Comparison of ENCODE assay signal across 15 mouse cellular contexts in the genomic region with DNA sequence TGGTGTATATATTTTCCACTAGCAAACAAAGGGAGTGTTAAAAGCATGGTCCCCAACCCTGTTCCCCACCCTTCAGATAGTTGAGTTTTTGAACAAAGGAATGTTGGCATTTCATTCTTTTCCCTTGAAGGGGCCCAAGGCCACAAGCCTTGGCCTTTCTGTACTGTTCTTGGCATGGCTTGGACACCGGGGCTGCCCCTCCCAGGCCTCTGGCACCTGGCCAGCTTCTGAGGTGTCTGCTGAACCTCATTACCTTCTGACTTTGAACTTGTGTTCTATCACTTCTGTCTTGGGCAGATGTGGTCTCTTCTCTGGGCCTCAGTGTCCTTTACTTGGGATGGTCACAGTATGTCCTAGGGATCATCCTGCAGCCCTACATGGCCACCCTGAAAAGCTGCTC. TPM values are rescaled to one million over a fixed set of nuclear protein-coding genes. Genes with fewer than 3 reads are reported as not detected.
DNase-seq lines count a peak whose midpoint lies in the region; ATAC-seq and TF ChIP-seq lines count a peak whose summit lies in the region.
"Had no signal": no experiment of that assay in that cellular context is flagged by ENCODE, and none has a peak within 500 bp of the region (broad histone marks: within the 10 kb centered on the region; RNA-seq: fewer than 3 reads in every experiment).

No protein-coding gene starts in this region.

- TF ChIP-seq CTCF in heart, postnatal 0 days (IDR thresholded peaks at IDR 0.05; ENCODE audit: low read depth): no peak

- peaks cover 15% of the 10 kb centered on the region for H3K4me1 ChIP-seq in heart, postnatal 0 days (ENCODE audit: control insufficient read depth, insufficient read depth)
- H3K4me1 ChIP-seq in heart, embryonic 11.5 days (ENCODE audit: control insufficient read depth, insufficient read depth, low read length): peaks cover 18% of the 10 kb centered on the region

- H3K27ac ChIP-seq in heart, postnatal 0 days (ENCODE audit: low read depth): peak overlapping the region; percentile 41; the same call in 1 of the 2 replicates
- no peak overlapping the region for H3K27ac ChIP-seq in heart, embryonic 11.5 days (ENCODE audit: low read depth, low read length)
- H3K27ac ChIP-seq: embryonic facial prominence, embryonic 15.5 days; limb, embryonic 12.5 days had no signal

- WGBS in heart, postnatal 0 days: 33% methylated on average over 1 of the region's 1 CpGs
- WGBS in heart, embryonic 11.5 days (ENCODE audit: insufficient replicate concordance): 71% methylated on average over 1 of the region's 1 CpGs

- peak; percentile 35; the same call in 1 of the 2 replicates for TF ChIP-seq EP300 in heart, postnatal 0 days (IDR thresholded peaks at IDR 0.05; ENCODE audit: low read depth)

- no peak for ATAC-seq in heart, postnatal 0 days (ENCODE audit: insufficient read depth, low read depth)
- ATAC-seq in heart, embryonic 11.5 days (replicated peaks; ENCODE audit: insufficient number of reproducible peaks, low FRiP score, low TSS enrichment): no peak
- no peak for ATAC-seq in cerebellum, adult (ENCODE audit: insufficient number of reproducible peaks, low FRiP score, low TSS enrichment)
- ATAC-seq: forebrain, embryonic 16.5 days; hindbrain, embryonic 16.5 days; liver, postnatal 0 days had no signal

- DNase-seq in heart, postnatal 0 days (ENCODE audit: low spot score): no peak
- DNase-seq in testis, postnatal 10 days (ENCODE audit: low spot score): peak; percentile 69
- no peak for DNase-seq in testis, postnatal 14 days (ENCODE audit: low spot score)
- DNase-seq in heart, postnatal 36 days: peak; percentile 48 to 56
- no peak for DNase-seq in T-cell, adult 2 months (ENCODE audit: low spot score)
- DNase-seq in right cerebral cortex, postnatal 36 days (ENCODE audit: low spot score in 2 of 2): no peak
- DNase-seq: layer of hippocampus, adult 9-11 months; liver, postnatal 0 days; right cerebral cortex, postnatal 14 days had no signal

- no peaks in the 10 kb centered on the region for H3K27me3 ChIP-seq in heart, postnatal 0 days (ENCODE audit: control insufficient read depth, insufficient read depth, low read length)
- no peaks in the 10 kb centered on the region for H3K27me3 ChIP-seq in heart, embryonic 11.5 days (ENCODE audit: control insufficient read depth, insufficient read depth, low read length)
- H3K27me3 ChIP-seq: embryonic facial prominence, embryonic 15.5 days; limb, embryonic 12.5 days had no signal

- peaks cover 71% of the 10 kb centered on the region for H3K36me3 ChIP-seq in heart, postnatal 0 days (replicated peaks; ENCODE audit: control insufficient read depth, insufficient read depth, low read length)
- H3K36me3 ChIP-seq in heart, embryonic 11.5 days (ENCODE audit: control insufficient read depth, insufficient read depth, low read length): peaks cover 31% of the 10 kb centered on the region

- H3K4me2 ChIP-seq in heart, postnatal 0 days (ENCODE audit: low read depth, low read length): no peak overlapping the region
- no peak overlapping the region for H3K4me2 ChIP-seq in heart, embryonic 11.5 days
- H3K4me2 ChIP-seq: embryonic facial prominence, embryonic 15.5 days; limb, embryonic 12.5 days had no signal

- H3K4me3 ChIP-seq in heart, postnatal 0 days (ENCODE audit: low read depth, low read length): no peak overlapping the region
- no peak overlapping the region for H3K4me3 ChIP-seq in heart, embryonic 11.5 days (ENCODE audit: low read depth, low read length)
- H3K4me3 ChIP-seq: embryonic facial prominence, embryonic 15.5 days; limb, embryonic 12.5 days had no signal

- no peak overlapping the region for H3K9ac ChIP-seq in heart, postnatal 0 days (replicated peaks; ENCODE audit: low read depth, low read length)
- H3K9ac ChIP-seq in heart, embryonic 11.5 days (ENCODE audit: low read depth, low read length): no peak overlapping the region
- H3K9ac ChIP-seq: embryonic facial prominence, embryonic 15.5 days; limb, embryonic 12.5 days; liver, postnatal 0 days had no signal

- intact Hi-C loops in heart, postnatal 36 days (cut with DNase I): no loop called here

- no peaks in the 10 kb centered on the region for H3K9me3 ChIP-seq in heart, postnatal 0 days (replicated peaks; ENCODE audit: control insufficient read depth, low read length)
- no peaks in the 10 kb centered on the region for H3K9me3 ChIP-seq in heart, embryonic 11.5 days (replicated peaks; ENCODE audit: control insufficient read depth, low read length)
- H3K9me3 ChIP-seq: embryonic facial prominence, embryonic 15.5 days; limb, embryonic 12.5 days had no signal

RNA-seq across cellular contexts. Expression of gene Slc6a6, which starts 43.5 kb away (rescaled TPM):
- total RNA-seq in heart, postnatal 0 days (2014; rRNA removed; ENCODE audit: low replicate concordance): 95.3 and 149 TPM in 2 replicates
- 87.4 and 116 TPM in 2 replicates for polyA plus RNA-seq in heart, postnatal 0 days (2015; fragmentation: Nextera tagmentation; extraction: Ambion mirVana)
- 54.7 and 63.0 TPM in 2 replicates for polyA plus RNA-seq in heart, embryonic 11.5 days (2014; fragmentation: Nextera tagmentation; extraction: Ambion mirVana)
- 100 to 1,000 TPM; 101 to 102 TPM for total RNA-seq in heart, postnatal 36 days (2021)

Comparison
In these comparisons a context has a peak if more than half of its experiments do, and no peak if none do; other contexts are left out.
1. DNase-seq: peak in testis, postnatal 10 days (single experiment) and heart, postnatal 36 days (2 of 2); none in heart, postnatal 0 days (single experiment), testis, postnatal 14 days (single experiment), T-cell, adult 2 months (single experiment) and right cerebral cortex, postnatal 36 days (0 of 2).